Mouse (Mus musculus) bone marrow macrophage, adult 2 months (primary cell): Measurements from ENCODE around the gene Znfx1.

Source experiments
- CTCF ChIP-seq: IDR thresholded peaks from 2 replicates; pipeline ENCODE4 v1.5.1; 2012; ENCODE audit warnings: low read depth, mild to moderate bottlenecking, low read length, moderate library complexity
- POLR2A ChIP-seq: IDR thresholded peaks from 2 replicates; pipeline ENCODE4 v1.6.1; 2012; ENCODE audit warnings: mild to moderate bottlenecking, low read depth, low read length, borderline replicate concordance

GRCm38 (mm10) chr2:167093171-167093900 lies 30.5 kb upstream of the Znfx1 start:
- no peak for TF ChIP-seq POLR2A
- TF ChIP-seq CTCF = no peak
